In genomic region chr8:70439055-70439847, GRCm38 (mm10) we compare ENCODE assay signal across 8 mouse cellular contexts. TPM values are rescaled to one million over a fixed set of nuclear protein-coding genes. Genes with fewer than 3 reads are reported as not detected.
DNase-seq lines count a peak whose midpoint lies in the region; ATAC-seq lines count a peak whose summit lies in the region.

Gene Crtc1, minus strand, starts transcription at chr8:70439579.

- H3K36me3 ChIP-seq in heart, embryonic 13.5 days = no peaks in the 10 kb centered on the region
- H3K36me3 ChIP-seq in liver, embryonic 12.5 days = no peaks in the 10 kb centered on the region
- H3K36me3 ChIP-seq in stomach, embryonic 15.5 days = no peaks in the 10 kb centered on the region

- DNase-seq in CD4-positive helper T cell, adult 2 months (ENCODE audit: low read depth, low spot score) = peak; percentile 99
- DNase-seq in brain, embryonic 18.5 days (ENCODE audit: low read depth, low spot score) = peak; percentile 93
- DNase-seq in kidney, postnatal 10 days = peak; percentile 98
- DNase-seq in natural killer cell, adult 2 months (ENCODE audit: low spot score in 2 of 2) = peak; percentile 98 to 99

- H3K9ac ChIP-seq in heart, embryonic 13.5 days = peak within 1 kb of the TSS; percentile 89
- H3K9ac ChIP-seq in liver, embryonic 12.5 days = peak within 1 kb of the TSS; percentile 77
- peak within 1 kb of the TSS; percentile 13; the same call in 1 of the 2 replicates for H3K9ac ChIP-seq in stomach, embryonic 15.5 days

- peak within 1 kb of the TSS; percentile 76 for H3K4me3 ChIP-seq in heart, embryonic 13.5 days
- H3K4me3 ChIP-seq in liver, embryonic 12.5 days = peak within 1 kb of the TSS; percentile 68
- peak within 1 kb of the TSS; percentile 59 for H3K4me3 ChIP-seq in stomach, embryonic 15.5 days (replicated peaks)

- H3K27me3 ChIP-seq in heart, embryonic 13.5 days (replicated peaks) = 0 out of 2 replicates have a peak, but pooled peaks cover 5% of the 10 kb centered on the region
- no peaks in the 10 kb centered on the region for H3K27me3 ChIP-seq in liver, embryonic 12.5 days (replicated peaks)
- H3K27me3 ChIP-seq in stomach, embryonic 15.5 days (replicated peaks) = no peaks in the 10 kb centered on the region

- peak within 1 kb of the TSS; percentile 89 for H3K4me2 ChIP-seq in heart, embryonic 13.5 days
- peak within 1 kb of the TSS; percentile 91 for H3K4me2 ChIP-seq in liver, embryonic 12.5 days
- peak within 1 kb of the TSS; percentile 79 for H3K4me2 ChIP-seq in stomach, embryonic 15.5 days

- H3K27ac ChIP-seq in heart, embryonic 13.5 days (replicated peaks) = peak within 1 kb of the TSS; percentile 71
- H3K27ac ChIP-seq in liver, embryonic 12.5 days = peak within 1 kb of the TSS; percentile 84
- H3K27ac ChIP-seq in stomach, embryonic 15.5 days = peak within 1 kb of the TSS; percentile 67

- WGBS in heart, embryonic 13.5 days = 1% methylated on average over 65 of the region's 70 CpGs
- WGBS in liver, embryonic 12.5 days (ENCODE audit: insufficient replicate concordance) = under 1% methylated on average over 70 of the region's 70 CpGs
- under 1% methylated on average over 70 of the region's 70 CpGs for WGBS in stomach, embryonic 15.5 days

- peak; percentile 92 for ATAC-seq in erythroid progenitor cell, adult 5-6 weeks (replicated peaks; ENCODE audit: low FRiP score, poor library complexity, severe bottlenecking)
- peak; percentile 92 for ATAC-seq in heart, embryonic 13.5 days (ENCODE audit: extremely low read depth, insufficient number of reproducible peaks, low FRiP score, low TSS enrichment)
- ATAC-seq in liver, embryonic 12.5 days = peak; percentile 97
- peak; percentile 98 for ATAC-seq in stomach, embryonic 15.5 days (ENCODE audit: insufficient read depth, low FRiP score, low read depth)

- peaks cover 16% of the 10 kb centered on the region for H3K4me1 ChIP-seq in heart, embryonic 13.5 days
- H3K4me1 ChIP-seq in liver, embryonic 12.5 days = peaks cover 53% of the 10 kb centered on the region
- peaks cover 17% of the 10 kb centered on the region for H3K4me1 ChIP-seq in stomach, embryonic 15.5 days

- no peaks in the 10 kb centered on the region for H3K9me3 ChIP-seq in heart, embryonic 13.5 days
- H3K9me3 ChIP-seq in liver, embryonic 12.5 days (replicated peaks) = no peaks in the 10 kb centered on the region
- no peaks in the 10 kb centered on the region for H3K9me3 ChIP-seq in stomach, embryonic 15.5 days

RNA-seq across cellular contexts. Expression of gene Crtc1, which starts in this region (rescaled TPM):
- total RNA-seq in erythroid progenitor cell, adult 5-6 weeks (2015; ENCODE audit: low replicate concordance) = 3.8 and 8.6 TPM in 2 replicates
- total RNA-seq in erythroid progenitor cell, adult 5-6 weeks (2017; ENCODE audit: low replicate concordance) = 0.64 and 2.3 TPM in 2 replicates
- 9.7 and 12.4 TPM in 2 replicates for polyA plus RNA-seq in heart, embryonic 13.5 days (2015; fragmentation: Nextera tagmentation; extraction: Ambion mirVana)
- 6.6 and 6.9 TPM in 2 replicates for polyA plus RNA-seq in liver, embryonic 12.5 days (2016; fragmentation: Nextera tagmentation; extraction: Ambion mirVana)
- polyA plus RNA-seq in stomach, embryonic 15.5 days (2015; fragmentation: Nextera tagmentation; extraction: Ambion mirVana) = 15.4 and 18.8 TPM in 2 replicates

Comparison
In these comparisons a context has a peak if more than half of its experiments do, and no peak if none do; other contexts are left out.
1. Peak in every context shown above with its lines: DNase-seq, ATAC-seq, H3K4me3 ChIP-seq and H3K27ac ChIP-seq.
2. H3K9ac ChIP-seq: peak in every context shown above with its lines; median percentile 89 in heart, embryonic 13.5 days; 77 in liver, embryonic 12.5 days; 13 in stomach, embryonic 15.5 days.